Mouse (Mus musculus) liver, embryonic 13.5 days (tissue): Measurements from ENCODE around the gene Eno3. TPM values are rescaled to one million over a fixed set of nuclear protein-coding genes. Genes with fewer than 3 reads are reported as not detected.

Experiments used
- ATAC-seq: fragments of 200-750 bp; cut with Nextera tagmentation; 2 replicates; pipeline ENCODE4 v1.8.0; 2017; ENCODE audit warnings: low read depth, mild to moderate bottlenecking, moderate number of reproducible peaks, moderate library complexity
- DNase-seq: peaks from one replicate; pipeline ENCODE4 v3.0.0; 2022
- H3K27ac ChIP-seq: fragments of 300-500 bp; sonication (generic); 2 replicates; pipeline ENCODE4 v1.5.1; 2015; ENCODE audit warnings: moderate library complexity, mild to moderate bottlenecking, inconsistent platforms
- H3K27me3 ChIP-seq: fragments of 300-500 bp; sonication (generic); 2 replicates; pipeline ENCODE4 v1.6.1; 2015; ENCODE audit warnings: mild to moderate bottlenecking, inconsistent platforms
- H3K36me3 ChIP-seq: fragments of 300-500 bp; sonication (generic); 2 replicates; pipeline ENCODE4 v1.6.1; 2015; ENCODE audit warnings: mild to moderate bottlenecking, inconsistent platforms
- H3K4me1 ChIP-seq: fragments of 300-500 bp; sonication (generic); replicated peaks from 2 replicates; pipeline ENCODE4 v1.6.1; 2015; ENCODE audit warnings: inconsistent platforms
- H3K4me2 ChIP-seq: fragments of 300-500 bp; sonication (generic); 2 replicates; pipeline ENCODE4 v1.6.1; 2015; ENCODE audit warnings: inconsistent platforms, mild to moderate bottlenecking, moderate library complexity
- H3K4me3 ChIP-seq: fragments of 300-500 bp; sonication (generic); replicated peaks from 2 replicates; pipeline ENCODE4 v1.5.1; 2015; ENCODE audit warnings: mild to moderate bottlenecking, inconsistent platforms
- H3K9ac ChIP-seq: fragments of 300-500 bp; sonication (generic); 2 replicates; pipeline ENCODE4 v1.6.1; 2015; ENCODE audit warnings: mild to moderate bottlenecking, inconsistent platforms
- H3K9me3 ChIP-seq: fragments of 300-500 bp; sonication (generic); replicated peaks from 2 replicates; pipeline ENCODE4 v1.6.1; 2016; ENCODE audit warnings: inconsistent platforms
- WGBS: fragments of 180-500 bp; shearing (Covaris S2); methylation state at CpG from one replicate; pipeline ENCODE4 v1.1.7; 2015; ENCODE audit not compliant: insufficient replicate concordance; 5-methylcytosine and 5-hydroxymethylcytosine counted together
- polyA plus RNA-seq: library from polyadenylated mRNA; unstranded; fragments of >200 nt; fragmentation: Nextera tagmentation; extraction: Ambion mirVana; gene quantifications from 2 replicates; pipeline ENCODE4 v1.2.1, GENCODE M21; 2015

The Eno3 gene
- polyA plus RNA-seq, 1 experiment from 2014 or later = 6.7 TPM

- peak within 1 kb of the TSS; percentile 81 for H3K4me3 ChIP-seq
- peak within 1 kb of the TSS; percentile 74 for H3K27ac ChIP-seq
- H3K36me3 ChIP-seq = peaks cover 15% of the 10 kb centered on the region
- DNase-seq (peak; percentile 70), ATAC-seq (peak; percentile 71)
- 0 out of 2 replicates have a peak, but pooled peaks cover 3% of the 10 kb centered on the region for H3K27me3 ChIP-seq
- H3K9me3 ChIP-seq = no peaks in the 10 kb centered on the region
- 0% methylated on average over 53 of the region's 55 CpGs for WGBS
- H3K4me2 ChIP-seq = peak within 1 kb of the TSS; percentile 96
- H3K9ac ChIP-seq = peak within 1 kb of the TSS; percentile 87
- H3K4me1 ChIP-seq = peaks cover 30% of the 10 kb centered on the region
These were observed 30.7 kb downstream of the Eno3 start, which contains the start of gene Camta2 for GRCm38 (mm10) chr11:70687601-70688199. TSS of gene Camta2 (minus strand) at chr11:70688105.

DNA sequence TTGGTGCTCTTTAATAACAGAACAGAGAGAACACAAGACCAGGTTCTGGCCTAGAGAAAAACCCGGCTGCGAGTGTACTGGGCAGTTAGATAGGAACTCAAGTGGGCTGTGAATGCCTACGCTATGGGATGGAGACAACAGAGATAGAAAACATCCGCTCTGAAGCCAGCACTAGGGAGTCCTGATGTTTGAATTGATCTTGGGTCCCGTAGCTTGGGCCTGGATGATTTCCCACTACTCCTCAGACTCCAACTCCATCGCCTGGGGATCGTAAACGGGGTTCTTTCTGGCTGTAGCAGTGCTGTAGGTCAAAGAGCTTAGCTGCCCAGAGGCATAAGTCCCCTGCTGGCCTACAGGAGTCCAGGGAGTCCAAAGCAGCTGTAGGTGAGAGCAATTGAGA, 31.4 kb downstream of the Eno3 start:
- Histone ChIP-seq H3K4me3 (peak overlapping the region; percentile 81), H3K36me3 (peaks cover 10% of the 10 kb centered on the region), H3K4me2 (peak overlapping the region; percentile 96), H3K9me3 (no peaks in the 10 kb centered on the region), H3K4me1 (peaks cover 28% of the 10 kb centered on the region), H3K27me3 (0 out of 2 replicates have a peak, but pooled peaks cover 3% of the 10 kb centered on the region), H3K27ac (peak overlapping the region; percentile 74), H3K9ac (peak overlapping the region; percentile 87)
- no peak for DNase-seq
- 36% methylated on average over 8 of the region's 8 CpGs for WGBS
- no peak for ATAC-seq

DNA sequence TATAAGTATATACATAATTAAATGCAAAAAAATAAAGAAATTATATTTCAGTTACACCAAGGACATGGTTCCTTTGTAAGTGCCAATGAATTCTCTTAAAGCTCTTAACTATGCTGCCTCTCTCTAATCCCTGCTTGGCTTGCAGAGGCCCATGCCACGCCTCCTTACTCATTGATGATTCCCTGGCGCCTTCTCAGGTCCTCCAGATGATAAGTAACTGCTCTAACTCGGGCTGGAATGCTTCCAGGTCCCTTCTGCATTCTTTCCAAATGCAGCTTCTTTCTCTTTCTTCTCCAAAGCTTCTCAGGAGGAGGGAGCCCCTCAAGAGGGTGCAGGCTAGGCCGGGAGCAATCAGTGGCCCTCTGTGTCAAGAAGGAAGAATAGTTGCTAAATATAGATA, 32.6 kb downstream of the Eno3 start:
- ATAC-seq = no peak
- Histone ChIP-seq H3K36me3 (no peaks in the 10 kb centered on the region), H3K4me2 (no peak overlapping the region), H3K9ac (no peak overlapping the region), H3K27ac (no peak overlapping the region), H3K4me3 (no peak overlapping the region), H3K4me1 (peaks cover 28% of the 10 kb centered on the region), H3K9me3 (no peaks in the 10 kb centered on the region), H3K27me3 (peaks cover 8% of the 10 kb centered on the region; the same call in 1 of the 2 replicates)
- DNase-seq = no peak
- 51% methylated on average over 4 of the region's 4 CpGs for WGBS

DNA sequence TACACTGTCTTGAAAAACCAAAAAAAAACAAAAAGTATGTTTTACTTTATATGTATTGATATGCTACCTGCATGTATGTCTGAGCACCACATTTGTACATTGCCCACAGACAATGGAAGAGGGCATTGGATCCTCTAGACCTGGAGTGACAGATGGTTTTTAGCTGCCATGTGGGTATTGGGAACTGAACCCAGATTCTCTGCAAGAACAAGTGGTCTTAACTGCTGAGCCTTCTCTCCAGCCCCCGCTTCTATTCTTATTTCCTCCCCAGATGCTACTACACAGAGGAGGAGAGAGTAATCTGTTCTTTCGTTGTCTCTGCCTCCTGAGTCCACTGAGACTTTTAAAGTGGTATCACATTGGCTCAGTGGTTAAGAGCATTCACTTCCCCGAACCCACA, 36.5 kb downstream of the Eno3 start:
- no peaks in the 10 kb centered on the region for H3K36me3 ChIP-seq
- H3K4me2 ChIP-seq = no peak overlapping the region
- H3K9me3 ChIP-seq = no peaks in the 10 kb centered on the region
- H3K27me3 ChIP-seq = peaks cover 27% of the 10 kb centered on the region
- H3K4me1 ChIP-seq = peaks cover 5% of the 10 kb centered on the region
- ATAC-seq (no peak), DNase-seq (no peak)
- no peak overlapping the region for H3K4me3 ChIP-seq
- no peak overlapping the region for H3K9ac ChIP-seq
- 42% methylated on average over 3 of the region's 3 CpGs for WGBS
- H3K27ac ChIP-seq = no peak overlapping the region

GRCm38 (mm10) chr11:70697376-70697775, 40.4 kb downstream of the Eno3 start:
- Histone ChIP-seq H3K9ac (no peak overlapping the region), H3K9me3 (no peaks in the 10 kb centered on the region), H3K4me2 (no peak overlapping the region), H3K36me3 (no peaks in the 10 kb centered on the region), H3K4me3 (no peak overlapping the region), H3K4me1 (peaks cover 28% of the 10 kb centered on the region), H3K27ac (no peak overlapping the region), H3K27me3 (peaks cover 46% of the 10 kb centered on the region)
- no peak for DNase-seq
- whole genome bisulfite sequencing = 54% methylated on average over 3 of the region's 3 CpGs
- ATAC-seq = no peak

- H3K27me3 ChIP-seq = peaks cover 41% of the 10 kb centered on the region
- H3K4me2 ChIP-seq = no peak overlapping the region
- no peak for DNase-seq
- no peak overlapping the region for H3K4me3 ChIP-seq
- no peaks in the 10 kb centered on the region for H3K9me3 ChIP-seq
- no peak overlapping the region for H3K9ac ChIP-seq
- no peak overlapping the region for H3K27ac ChIP-seq
- 53% methylated on average over 2 of the region's 2 CpGs for WGBS
- no peak for ATAC-seq
- H3K4me1 ChIP-seq = peaks cover 36% of the 10 kb centered on the region
- peaks cover 5% of the 10 kb centered on the region for H3K36me3 ChIP-seq
These were observed 42.0 kb downstream of the Eno3 start for GRCm38 (mm10) chr11:70699051-70699450.

DNA sequence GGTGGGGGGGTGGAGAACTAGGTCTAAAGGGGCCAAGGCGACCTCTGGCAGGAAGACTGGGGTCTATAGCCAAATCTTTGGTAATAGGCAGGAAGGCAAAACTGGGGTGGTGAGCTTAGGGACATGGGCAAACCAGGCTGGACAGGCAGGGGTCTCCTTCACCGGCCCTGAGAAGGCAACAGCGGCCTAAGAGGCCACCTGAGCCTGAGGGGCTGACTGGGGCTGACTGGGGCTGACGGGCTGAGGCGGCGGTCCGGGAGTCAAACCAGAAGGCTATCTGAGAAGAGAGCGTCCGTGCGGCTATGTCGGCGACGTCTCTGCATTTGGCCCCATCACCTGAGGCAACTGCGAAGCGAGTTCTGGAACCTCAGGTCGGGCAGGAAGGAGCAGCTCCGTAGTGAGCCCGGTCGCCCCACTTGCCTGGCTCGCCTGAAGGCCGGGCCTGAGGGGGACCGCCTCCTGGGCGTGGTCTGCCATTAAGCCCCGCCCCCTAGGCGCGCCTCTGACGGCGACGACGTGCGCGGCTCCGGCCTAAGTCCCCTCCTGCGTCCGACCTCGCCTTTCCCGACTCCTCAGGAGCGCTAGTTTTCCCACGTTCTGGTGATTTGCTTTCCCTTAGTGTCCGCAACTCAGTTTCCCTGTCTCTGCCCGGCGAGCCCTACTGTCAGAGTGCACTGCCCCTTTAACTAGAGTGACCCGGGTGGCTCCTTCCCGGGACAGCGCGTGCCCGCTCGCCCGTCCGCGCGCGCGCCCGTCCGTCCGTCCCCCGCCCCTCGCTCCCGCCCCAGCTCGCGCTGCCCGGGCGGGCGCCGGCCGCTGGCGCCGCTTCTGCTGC, 42.9 kb downstream of the Eno3 start, which contains the start of the genes Inca1 and Kif1c:
Inca1 (minus strand) TSS at position 434 of the 835 bp plus-strand sequence.
Kif1c (plus strand) TSS at position 827 of the 835 bp plus-strand sequence.
- Histone ChIP-seq H3K4me3 (peak within 1 kb of the TSS; percentile 76), H3K4me2 (peak within 1 kb of the TSS; percentile 96), H3K36me3 (peaks cover 14% of the 10 kb centered on the region), H3K9ac (peak within 1 kb of the TSS; percentile 84), H3K27me3 (peaks cover 41% of the 10 kb centered on the region), H3K9me3 (no peaks in the 10 kb centered on the region), H3K27ac (peak within 1 kb of the TSS; percentile 74), H3K4me1 (peaks cover 36% of the 10 kb centered on the region)
- DNase-seq (peak; percentile 92), ATAC-seq (peak; percentile 92)
- 1% methylated on average over 62 of the region's 69 CpGs for WGBS

DNA sequence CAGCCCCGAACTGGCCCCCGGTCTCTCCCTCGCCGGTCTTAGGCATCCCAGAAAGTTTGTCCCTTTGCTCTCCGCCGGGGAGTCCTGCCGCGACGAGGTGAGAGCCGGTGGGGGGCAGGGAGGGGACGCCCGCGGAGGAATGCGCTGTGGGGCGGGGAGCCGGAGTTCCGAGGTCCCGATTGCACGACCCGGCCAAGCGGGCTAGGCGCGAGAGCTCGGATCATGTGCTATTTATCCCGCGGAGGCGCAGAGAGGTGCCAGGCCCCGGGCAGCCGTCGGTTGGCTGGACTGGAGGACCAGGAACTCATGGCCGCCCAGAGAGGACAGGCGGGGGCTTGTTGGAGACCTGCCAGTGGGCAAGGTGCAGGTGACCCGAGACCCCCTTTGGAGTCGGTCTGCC, 43.6 kb downstream of the Eno3 start:
- H3K9me3 ChIP-seq = no peaks in the 10 kb centered on the region
- DNase-seq (peak; percentile 45), ATAC-seq (peak; percentile 19)
- under 1% methylated on average over 34 of the region's 34 CpGs for WGBS
- H3K4me1 ChIP-seq = peaks cover 36% of the 10 kb centered on the region
- peaks cover 20% of the 10 kb centered on the region for H3K36me3 ChIP-seq
- peak overlapping the region; percentile 96 for H3K4me2 ChIP-seq
- H3K9ac ChIP-seq = peak overlapping the region; percentile 84
- H3K27ac ChIP-seq = peak overlapping the region; percentile 74
- peaks cover 39% of the 10 kb centered on the region for H3K27me3 ChIP-seq
- peak overlapping the region; percentile 76 for H3K4me3 ChIP-seq

DNA sequence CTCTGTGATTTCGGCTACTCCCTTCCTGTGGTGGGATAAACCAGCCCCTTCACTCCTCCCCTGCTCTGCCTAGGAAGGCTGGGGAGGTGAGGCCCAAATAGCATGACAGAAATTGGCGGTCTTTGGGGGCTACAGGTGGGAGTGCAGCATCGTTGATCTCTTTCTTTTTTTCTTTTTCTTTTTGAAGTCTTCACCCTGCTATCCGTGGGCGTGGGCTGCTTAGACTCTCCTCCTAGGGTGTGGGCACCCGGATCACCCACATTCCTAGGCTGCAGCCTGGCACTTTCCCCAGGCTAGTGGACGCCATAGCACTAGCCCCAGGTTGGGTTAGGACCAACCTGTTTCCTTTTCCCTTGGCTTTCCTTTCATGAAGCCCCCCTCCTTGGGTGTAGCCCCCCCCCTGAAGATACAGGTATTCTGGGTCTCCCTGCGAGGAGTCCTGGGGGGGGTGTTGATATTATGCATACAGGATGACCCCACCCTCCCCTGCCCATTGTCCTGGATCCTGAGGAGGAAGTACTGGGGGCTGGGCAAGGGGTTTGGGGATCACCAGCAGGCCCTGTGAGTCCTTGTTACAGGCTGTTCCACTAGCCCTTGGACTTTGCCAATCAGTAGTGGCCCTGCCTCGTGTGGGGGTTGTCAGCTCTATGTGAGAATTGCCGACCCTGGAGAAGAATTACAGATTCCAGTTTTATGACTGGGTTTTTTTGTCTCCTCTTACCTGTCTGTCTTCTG, 44.4 kb downstream of the Eno3 start:
- H3K27ac ChIP-seq = 0 out of 2 replicates have a peak overlapping the region, but pooled peaks have one; percentile 74
- H3K27me3 ChIP-seq = peaks cover 35% of the 10 kb centered on the region
- H3K9ac ChIP-seq = peak overlapping the region; percentile 84
- peak overlapping the region; percentile 96 for H3K4me2 ChIP-seq
- WGBS = 22% methylated on average over 10 of the region's 10 CpGs
- DNase-seq (no peak), ATAC-seq (no peak)
- peak overlapping the region; percentile 76 for H3K4me3 ChIP-seq
- H3K36me3 ChIP-seq = peaks cover 24% of the 10 kb centered on the region
- peaks cover 36% of the 10 kb centered on the region for H3K4me1 ChIP-seq
- H3K9me3 ChIP-seq = no peaks in the 10 kb centered on the region

GRCm38 (mm10) chr11:70701984-70702733, 45.2 kb downstream of the Eno3 start:
- H3K27ac ChIP-seq = 0 out of 2 replicates have a peak overlapping the region, but pooled peaks have one; percentile 74
- DNase-seq = no peak
- peak overlapping the region; percentile 96 for H3K4me2 ChIP-seq
- WGBS = 72% methylated on average over 6 of the region's 6 CpGs
- H3K9ac ChIP-seq = peak overlapping the region; percentile 84
- H3K4me1 ChIP-seq = peaks cover 36% of the 10 kb centered on the region
- peaks cover 29% of the 10 kb centered on the region for H3K36me3 ChIP-seq
- H3K4me3 ChIP-seq = peak overlapping the region; percentile 76
- peaks cover 31% of the 10 kb centered on the region for H3K27me3 ChIP-seq
- ATAC-seq = no peak
- H3K9me3 ChIP-seq = no peaks in the 10 kb centered on the region
